Mouse (Mus musculus): ENCODE data around the gene Stambpl1.

Gene Stambpl1

GRCm38 (mm10) chr19:34192008-34192963, at the start of gene Stambpl1:
Gene Stambpl1 (plus strand): TSS chr19:34192229.
- peak; percentile 90 for DNase-seq (ENCODE audit: extremely low read depth, insufficient read length, low spot score)

GRCm38 (mm10) chr19:34148421-34148820, 43.6 kb upstream of the Stambpl1 start:
- DNase-seq (ENCODE audit: extremely low read depth, insufficient read length, low spot score), result no peak

- DNase-seq (ENCODE audit: extremely low read depth, insufficient read length, low spot score), result no peak
Observed at GRCm38 (mm10) chr19:34151909-34152308, 40.1 kb upstream of the Stambpl1 start.

GRCm38 (mm10) chr19:34153263-34154144, 38.5 kb upstream of the Stambpl1 start:
- DNase-seq (ENCODE audit: extremely low read depth, insufficient read length, low spot score), result no peak

- no peak for DNase-seq (ENCODE audit: extremely low read depth, insufficient read length, low spot score)
Observed at GRCm38 (mm10) chr19:34162693-34163092, 29.3 kb upstream of the Stambpl1 start.

GRCm38 (mm10) chr19:34165891-34166290, 26.1 kb upstream of the Stambpl1 start, which contains the start of gene Ankrd22:
Gene Ankrd22 (minus strand): TSS chr19:34166053.
- DNase-seq (ENCODE audit: extremely low read depth, insufficient read length, low spot score), result no peak

GRCm38 (mm10) chr19:34166386-34166785, 25.6 kb upstream of the Stambpl1 start:
- DNase-seq (ENCODE audit: extremely low read depth, insufficient read length, low spot score), result no peak

GRCm38 (mm10) chr19:34167896-34168661, 23.9 kb upstream of the Stambpl1 start:
- no peak for DNase-seq (ENCODE audit: extremely low read depth, insufficient read length, low spot score)

GRCm38 (mm10) chr19:34169121-34169520, 22.9 kb upstream of the Stambpl1 start:
- DNase-seq (ENCODE audit: extremely low read depth, insufficient read length, low spot score), result no peak

- peak; percentile 30 for DNase-seq (ENCODE audit: extremely low read depth, insufficient read length, low spot score)
Observed at GRCm38 (mm10) chr19:34171167-34171566, 20.9 kb upstream of the Stambpl1 start.

- no peak for DNase-seq (ENCODE audit: extremely low read depth, insufficient read length, low spot score)
Observed at GRCm38 (mm10) chr19:34174004-34174403, 18.0 kb upstream of the Stambpl1 start.

- no peak for DNase-seq (ENCODE audit: extremely low read depth, insufficient read length, low spot score)
Observed at GRCm38 (mm10) chr19:34179136-34179535, 12.9 kb upstream of the Stambpl1 start.

GRCm38 (mm10) chr19:34180316-34180715, 11.7 kb upstream of the Stambpl1 start:
- DNase-seq (ENCODE audit: extremely low read depth, insufficient read length, low spot score), result peak; percentile 29

GRCm38 (mm10) chr19:34181234-34181633, 10.8 kb upstream of the Stambpl1 start:
- no peak for DNase-seq (ENCODE audit: extremely low read depth, insufficient read length, low spot score)

GRCm38 (mm10) chr19:34182490-34182889, 9.5 kb upstream of the Stambpl1 start:
- DNase-seq (ENCODE audit: extremely low read depth, insufficient read length, low spot score), result no peak

- DNase-seq (ENCODE audit: extremely low read depth, insufficient read length, low spot score), result no peak
Observed at GRCm38 (mm10) chr19:34186845-34187244, 5.2 kb upstream of the Stambpl1 start.

- no peak for DNase-seq (ENCODE audit: extremely low read depth, insufficient read length, low spot score)
Observed at GRCm38 (mm10) chr19:34191645-34192007, 403 bp upstream of the Stambpl1 start.

- DNase-seq (ENCODE audit: extremely low read depth, insufficient read length, low spot score), result peak; percentile 24
Observed at GRCm38 (mm10) chr19:34193149-34193548, 1.1 kb downstream of the Stambpl1 start.

- no peak for DNase-seq (ENCODE audit: extremely low read depth, insufficient read length, low spot score)
Observed at GRCm38 (mm10) chr19:34193683-34194082, 1.7 kb downstream of the Stambpl1 start.

GRCm38 (mm10) chr19:34194132-34194745, 2.2 kb downstream of the Stambpl1 start:
- DNase-seq (ENCODE audit: extremely low read depth, insufficient read length, low spot score), result no peak

All from 3134 (cell line).